ENCODE assay signal across 8 mouse cellular contexts in genomic region chr2:160872890-160873382, GRCm38 (mm10). TPM values are rescaled to one million over a fixed set of nuclear protein-coding genes. Genes with fewer than 3 reads are reported as not detected.
DNase-seq lines count a peak whose midpoint lies in the region; ATAC-seq lines count a peak whose summit lies in the region.

Zhx3 (minus strand) TSS chr2:160872998.

- intact Hi-C loops in left cerebral cortex, postnatal 14 days (cut with DNase I) = loop anchor here (5.0 kb wide), 2 partner anchors 86 to 141 kb away; partner anchors contain the start of gene Plcg1

- peak; percentile 84 for ATAC-seq in inflammation-experienced regulatory T-cells, adult 6 months
- peak; percentile 86 for ATAC-seq in megakaryocyte-erythroid progenitor cell, adult 5-6 weeks (replicated peaks; ENCODE audit: low FRiP score, low TSS enrichment, poor library complexity, severe bottlenecking)

- DNase-seq in adrenal gland, adult 8-10 months = peak; percentile 91
- DNase-seq in embryo, embryonic 11 days = peak; percentile 98
- peak; percentile 96 for DNase-seq in gastrocnemius, postnatal 25 days
- DNase-seq in left cerebral cortex, postnatal 14 days (ENCODE audit: low spot score in 2 of 2) = peak; percentile 84 to 89
- peak; percentile 89 for DNase-seq in right cerebral cortex, postnatal 25 days
- peak; percentile 91 to 94 for DNase-seq in urinary bladder, postnatal 4 days (ENCODE audit: low spot score in 2 of 2)

RNA-seq across cellular contexts. Expression of gene Zhx3, which starts in this region (rescaled TPM):
- total RNA-seq in adrenal gland, adult 8-10 months (2022) = 10 to 100 TPM; 66.1 to 97.0 (median 75.6) TPM
- 10 to 100 TPM; 25.8 TPM for total RNA-seq in gastrocnemius, postnatal 25 days (2021)
- 10 to 100 TPM in 1 of 3 experiments, 1 to 10 TPM in 2; 4.8 to 10.6 (median 8.1) TPM for polyA plus RNA-seq in inflammation-experienced regulatory T-cells, adult 6 months (2017; shearing (Covaris generic))
- total RNA-seq in left cerebral cortex, postnatal 14 days (2021) = 10 to 100 TPM; 74.2 to 84.2 TPM
- total RNA-seq in megakaryocyte-erythroid progenitor cell, adult 5-6 weeks (2014; fragmentation: Nextera tagmentation) = 4.9 and 6.4 TPM in 2 replicates
- 4.5 and 5.6 TPM in 2 replicates for total RNA-seq in megakaryocyte-erythroid progenitor cell, adult 5-6 weeks (2017)

Comparison
In these comparisons a context has a peak if more than half of its experiments do, and no peak if none do; other contexts are left out.
1. Peak in every context shown above with its lines: DNase-seq and ATAC-seq.